Mouse (Mus musculus): ENCODE results near the gene Zfp777. TPM values are rescaled to one million over a fixed set of nuclear protein-coding genes. Genes with fewer than 3 reads are reported as not detected.

Gene Zfp777
- polyA plus RNA-seq, 1 experiment from 2014 or later: 10.3 TPM

GRCm38 (mm10) chr6:48047450-48048351 lies 1.0 kb downstream of the Zfp777 start:
- under 1% methylated on average over 74 of the region's 150 CpGs for WGBS

GRCm38 (mm10) chr6:48047114-48047449 lies 1.6 kb downstream of the Zfp777 start:
- Histone ChIP-seq H3K9me3 (ENCODE audit: control insufficient read depth, low read length) (no peaks in the 10 kb centered on the region), H3K27me3 (replicated peaks; ENCODE audit: control insufficient read depth, insufficient read depth, low read length) (no peaks in the 10 kb centered on the region), H3K4me1 (replicated peaks; ENCODE audit: control insufficient read depth, insufficient read depth, low read length) (peaks cover 18% of the 10 kb centered on the region), H3K4me3 (replicated peaks; ENCODE audit: low read length) (peak overlapping the region; percentile 78), H3K9ac (replicated peaks; ENCODE audit: low read depth, low read length) (peak overlapping the region; percentile 89), H3K27ac (ENCODE audit: low read length) (no peak overlapping the region), H3K36me3 (ENCODE audit: control insufficient read depth, insufficient read depth) (peaks cover 15% of the 10 kb centered on the region), H3K4me2 (ENCODE audit: low read length) (peak overlapping the region; percentile 81)
- WGBS: 8% methylated on average over 12 of the region's 12 CpGs
- no peak; the same call in 1 of the 2 replicates for ATAC-seq

More at GRCm38 (mm10) chr6:48047450-48048351, 1.0 kb downstream of the Zfp777 start:
- H3K27me3 ChIP-seq (replicated peaks; ENCODE audit: control insufficient read depth, insufficient read depth, low read length): no peaks in the 10 kb centered on the region
- peaks cover 18% of the 10 kb centered on the region for H3K4me1 ChIP-seq (replicated peaks; ENCODE audit: control insufficient read depth, insufficient read depth, low read length)
- peak overlapping the region; percentile 81 for H3K4me2 ChIP-seq (ENCODE audit: low read length)
- H3K9ac ChIP-seq (replicated peaks; ENCODE audit: low read depth, low read length): peak overlapping the region; percentile 89
- H3K4me3 ChIP-seq (replicated peaks; ENCODE audit: low read length): peak overlapping the region; percentile 78
- peaks cover 10% of the 10 kb centered on the region for H3K36me3 ChIP-seq (ENCODE audit: control insufficient read depth, insufficient read depth)
- ATAC-seq: peak; percentile 47
- H3K9me3 ChIP-seq (ENCODE audit: control insufficient read depth, low read length): no peaks in the 10 kb centered on the region
- peak overlapping the region; percentile 95 for H3K27ac ChIP-seq (ENCODE audit: low read length)

- H3K4me3 ChIP-seq (replicated peaks; ENCODE audit: low read length): no peak overlapping the region
- H3K27me3 ChIP-seq (replicated peaks; ENCODE audit: control insufficient read depth, insufficient read depth, low read length): no peaks in the 10 kb centered on the region
- ATAC-seq: no peak
- H3K27ac ChIP-seq (ENCODE audit: low read length): no peak overlapping the region
- H3K9me3 ChIP-seq (ENCODE audit: control insufficient read depth, low read length): no peaks in the 10 kb centered on the region
- peaks cover 29% of the 10 kb centered on the region for H3K36me3 ChIP-seq (ENCODE audit: control insufficient read depth, insufficient read depth)
- no peak overlapping the region for H3K4me2 ChIP-seq (ENCODE audit: low read length)
- no peak overlapping the region for H3K9ac ChIP-seq (replicated peaks; ENCODE audit: low read depth, low read length)
- no peaks in the 10 kb centered on the region for H3K4me1 ChIP-seq (replicated peaks; ENCODE audit: control insufficient read depth, insufficient read depth, low read length)
Measured at GRCm38 (mm10) chr6:48032661-48033060, 16.1 kb downstream of the Zfp777 start.

GRCm38 (mm10) chr6:48025905-48026660 lies 22.6 kb downstream of the Zfp777 start:
- 86% methylated on average over 10 of the region's 10 CpGs for WGBS
- Histone ChIP-seq H3K9me3 (ENCODE audit: control insufficient read depth, low read length) (peaks cover 24% of the 10 kb centered on the region), H3K27me3 (replicated peaks; ENCODE audit: control insufficient read depth, insufficient read depth, low read length) (no peaks in the 10 kb centered on the region), H3K27ac (ENCODE audit: low read length) (no peak overlapping the region), H3K36me3 (ENCODE audit: control insufficient read depth, insufficient read depth) (peaks cover 58% of the 10 kb centered on the region), H3K4me2 (ENCODE audit: low read length) (no peak overlapping the region), H3K9ac (replicated peaks; ENCODE audit: low read depth, low read length) (no peak overlapping the region), H3K4me3 (replicated peaks; ENCODE audit: low read length) (no peak overlapping the region), H3K4me1 (replicated peaks; ENCODE audit: control insufficient read depth, insufficient read depth, low read length) (no peaks in the 10 kb centered on the region)
- no peak for ATAC-seq

GRCm38 (mm10) chr6:48024994-48025345 lies 23.7 kb downstream of the Zfp777 start:
- no peak overlapping the region for H3K27ac ChIP-seq (ENCODE audit: low read length)
- H3K4me2 ChIP-seq (ENCODE audit: low read length): no peak overlapping the region
- H3K27me3 ChIP-seq (replicated peaks; ENCODE audit: control insufficient read depth, insufficient read depth, low read length): no peaks in the 10 kb centered on the region
- H3K9ac ChIP-seq (replicated peaks; ENCODE audit: low read depth, low read length): no peak overlapping the region
- H3K9me3 ChIP-seq (ENCODE audit: control insufficient read depth, low read length): peaks cover 24% of the 10 kb centered on the region
- no peak overlapping the region for H3K4me3 ChIP-seq (replicated peaks; ENCODE audit: low read length)
- H3K36me3 ChIP-seq (ENCODE audit: control insufficient read depth, insufficient read depth): peaks cover 55% of the 10 kb centered on the region
- H3K4me1 ChIP-seq (replicated peaks; ENCODE audit: control insufficient read depth, insufficient read depth, low read length): no peaks in the 10 kb centered on the region
- 71% methylated on average over 21 of the region's 21 CpGs for WGBS
- ATAC-seq: peak; percentile 6; the same call in 1 of the 2 replicates

GRCm38 (mm10) chr6:48024330-48024993 lies 24.2 kb downstream of the Zfp777 start:
- Histone ChIP-seq H3K4me1 (replicated peaks; ENCODE audit: control insufficient read depth, insufficient read depth, low read length) (no peaks in the 10 kb centered on the region), H3K27ac (ENCODE audit: low read length) (no peak overlapping the region), H3K36me3 (ENCODE audit: control insufficient read depth, insufficient read depth) (peaks cover 53% of the 10 kb centered on the region), H3K9ac (replicated peaks; ENCODE audit: low read depth, low read length) (no peak overlapping the region), H3K4me2 (ENCODE audit: low read length) (no peak overlapping the region), H3K9me3 (ENCODE audit: control insufficient read depth, low read length) (peaks cover 24% of the 10 kb centered on the region), H3K4me3 (replicated peaks; ENCODE audit: low read length) (no peak overlapping the region), H3K27me3 (replicated peaks; ENCODE audit: control insufficient read depth, insufficient read depth, low read length) (no peaks in the 10 kb centered on the region)
- 68% methylated on average over 43 of the region's 43 CpGs for WGBS
- ATAC-seq: peak; percentile 58

- H3K36me3 ChIP-seq (ENCODE audit: control insufficient read depth, insufficient read depth): peaks cover 50% of the 10 kb centered on the region
- no peak for ATAC-seq
- H3K27ac ChIP-seq (ENCODE audit: low read length): no peak overlapping the region
- no peak overlapping the region for H3K4me2 ChIP-seq (ENCODE audit: low read length)
- H3K9me3 ChIP-seq (ENCODE audit: control insufficient read depth, low read length): peaks cover 24% of the 10 kb centered on the region
- no peaks in the 10 kb centered on the region for H3K4me1 ChIP-seq (replicated peaks; ENCODE audit: control insufficient read depth, insufficient read depth, low read length)
- H3K9ac ChIP-seq (replicated peaks; ENCODE audit: low read depth, low read length): no peak overlapping the region
- no peak overlapping the region for H3K4me3 ChIP-seq (replicated peaks; ENCODE audit: low read length)
- WGBS: 71% methylated on average over 2 of the region's 2 CpGs
- H3K27me3 ChIP-seq (replicated peaks; ENCODE audit: control insufficient read depth, insufficient read depth, low read length): no peaks in the 10 kb centered on the region
Measured at GRCm38 (mm10) chr6:48022672-48023071, 26.0 kb downstream of the Zfp777 start.

GRCm38 (mm10) chr6:48021678-48022077 lies 27.0 kb downstream of the Zfp777 start:
- no peak overlapping the region for H3K9ac ChIP-seq (replicated peaks; ENCODE audit: low read depth, low read length)
- ATAC-seq: no peak
- no peak overlapping the region for H3K4me3 ChIP-seq (replicated peaks; ENCODE audit: low read length)
- H3K27ac ChIP-seq (ENCODE audit: low read length): no peak overlapping the region
- peaks cover 42% of the 10 kb centered on the region for H3K36me3 ChIP-seq (ENCODE audit: control insufficient read depth, insufficient read depth)
- no peaks in the 10 kb centered on the region for H3K27me3 ChIP-seq (replicated peaks; ENCODE audit: control insufficient read depth, insufficient read depth, low read length)
- peaks cover 24% of the 10 kb centered on the region for H3K9me3 ChIP-seq (ENCODE audit: control insufficient read depth, low read length)
- no peak overlapping the region for H3K4me2 ChIP-seq (ENCODE audit: low read length)
- 78% methylated on average over 1 of the region's 1 CpGs for WGBS
- H3K4me1 ChIP-seq (replicated peaks; ENCODE audit: control insufficient read depth, insufficient read depth, low read length): no peaks in the 10 kb centered on the region

- 66% methylated on average over 2 of the region's 2 CpGs for WGBS
Measured at GRCm38 (mm10) chr6:48020006-48020405, 28.7 kb downstream of the Zfp777 start.

More at GRCm38 (mm10) chr6:48020006-48020405, 28.7 kb downstream of the Zfp777 start:
- H3K27ac ChIP-seq (ENCODE audit: low read length): no peak overlapping the region
- no peaks in the 10 kb centered on the region for H3K4me1 ChIP-seq (replicated peaks; ENCODE audit: control insufficient read depth, insufficient read depth, low read length)
- peaks cover 15% of the 10 kb centered on the region for H3K9me3 ChIP-seq (ENCODE audit: control insufficient read depth, low read length)
- H3K9ac ChIP-seq (replicated peaks; ENCODE audit: low read depth, low read length): no peak overlapping the region
- no peak for ATAC-seq
- no peak overlapping the region for H3K4me3 ChIP-seq (replicated peaks; ENCODE audit: low read length)
- H3K4me2 ChIP-seq (ENCODE audit: low read length): no peak overlapping the region
- H3K36me3 ChIP-seq (ENCODE audit: control insufficient read depth, insufficient read depth): peaks cover 25% of the 10 kb centered on the region
- H3K27me3 ChIP-seq (replicated peaks; ENCODE audit: control insufficient read depth, insufficient read depth, low read length): no peaks in the 10 kb centered on the region
